Mouse (Mus musculus) ES-Bruce4 (cell line): ENCODE results near the gene Ppm1m. TPM values are rescaled to one million over a fixed set of nuclear protein-coding genes. Genes with fewer than 3 reads are reported as not detected.

ENCODE experiments used
- H3K27ac ChIP-seq: 2 replicates; pipeline ENCODE4 v1.5.1; 2012; ENCODE audit warnings: low read length, inconsistent platforms; ENCODE audit not compliant: insufficient read depth
- H3K27me3 ChIP-seq: 2 replicates; pipeline ENCODE4 v1.6.1; 2012; ENCODE audit warnings: mild to moderate bottlenecking, low read length, inconsistent platforms; ENCODE audit not compliant: control insufficient read depth, poor library complexity, insufficient read depth, severe bottlenecking
- H3K36me3 ChIP-seq: 2 replicates; pipeline ENCODE4 v1.6.1; 2012; ENCODE audit warnings: inconsistent platforms, mild to moderate bottlenecking, low read length, moderate library complexity; ENCODE audit not compliant: control insufficient read depth, poor library complexity, insufficient read depth, severe bottlenecking
- H3K4me1 ChIP-seq: one replicate; pipeline ENCODE4 v1.8.1; 2011; ENCODE audit warnings: low read length; ENCODE audit not compliant: control insufficient read depth, insufficient read depth
- H3K4me3 ChIP-seq: 2 replicates; pipeline ENCODE4 v1.5.1; 2011; ENCODE audit warnings: low read depth, mild to moderate bottlenecking, low read length
- H3K9ac ChIP-seq: 2 replicates; pipeline ENCODE4 v1.6.1; 2012; ENCODE audit warnings: low read depth, mild to moderate bottlenecking, inconsistent platforms; ENCODE audit not compliant: poor library complexity, severe bottlenecking
- H3K9me3 ChIP-seq: replicated peaks from 2 replicates; pipeline ENCODE4 v1.6.1; 2012; ENCODE audit warnings: mild to moderate bottlenecking, low read length, inconsistent platforms; ENCODE audit not compliant: control insufficient read depth, poor library complexity, insufficient read depth, severe bottlenecking
- CTCF ChIP-seq: IDR thresholded peaks from one replicate; pipeline ENCODE4 v1.8.1; 2011; ENCODE audit warnings: low read depth, low read length
- EP300 ChIP-seq: IDR thresholded peaks from 2 replicates; pipeline ENCODE4 v1.6.1; 2011; ENCODE audit warnings: low read depth, low read length; ENCODE audit not compliant: insufficient read depth
- POLR2A ChIP-seq: IDR thresholded peaks from one replicate; pipeline ENCODE4 v1.8.1; 2011; ENCODE audit warnings: low read length; ENCODE audit not compliant: insufficient read depth
- polyA plus RNA-seq: library from polyadenylated mRNA; stranded (reverse); fragments of >200 nt; gene quantifications from 2 replicates; pipeline ENCODE4 v1.2.4, GENCODE M21; 2011; ENCODE audit warnings: low read depth; ENCODE audit not compliant: missing spikeins, insufficient read depth, insufficient read length

Gene Ppm1m
- polyA plus RNA-seq, 1 experiment = 23.4 TPM

GRCm38 (mm10) chr9:106197732-106198131, 1.8 kb downstream of the Ppm1m start:
- H3K27me3 ChIP-seq = no peaks in the 10 kb centered on the region
- H3K36me3 ChIP-seq = no peaks in the 10 kb centered on the region
- no peak for TF ChIP-seq EP300
- TF ChIP-seq POLR2A = no peak
- no peak for TF ChIP-seq CTCF
- H3K4me3 ChIP-seq = no peak overlapping the region
- no peak overlapping the region for H3K27ac ChIP-seq
- no peak overlapping the region for H3K9ac ChIP-seq
- H3K4me1 ChIP-seq = no peaks in the 10 kb centered on the region
- no peaks in the 10 kb centered on the region for H3K9me3 ChIP-seq

- Histone ChIP-seq H3K27ac (no peak overlapping the region), H3K9ac (no peak overlapping the region), H3K9me3 (no peaks in the 10 kb centered on the region), H3K36me3 (no peaks in the 10 kb centered on the region), H3K27me3 (no peaks in the 10 kb centered on the region), H3K4me1 (no peaks in the 10 kb centered on the region), H3K4me3 (no peak overlapping the region)
- TF ChIP-seq CTCF (no peak), POLR2A (no peak), EP300 (no peak)
These were observed 2.3 kb downstream of the Ppm1m start for GRCm38 (mm10) chr9:106197081-106197713.

- TF ChIP-seq POLR2A = no peak
- no peak for TF ChIP-seq CTCF
- no peak for TF ChIP-seq EP300
- H3K27me3 ChIP-seq = no peaks in the 10 kb centered on the region
These were observed 3.9 kb downstream of the Ppm1m start for GRCm38 (mm10) chr9:106195693-106196092.

GRCm38 (mm10) chr9:106193930-106194807, 5.4 kb downstream of the Ppm1m start:
- Histone ChIP-seq H3K9ac (no peak overlapping the region), H3K27ac (no peak overlapping the region), H3K27me3 (no peaks in the 10 kb centered on the region), H3K4me3 (no peak overlapping the region), H3K9me3 (no peaks in the 10 kb centered on the region), H3K4me1 (peaks cover 3% of the 10 kb centered on the region), H3K36me3 (peaks cover 24% of the 10 kb centered on the region)
- TF ChIP-seq POLR2A (no peak), CTCF (no peak)

More at GRCm38 (mm10) chr9:106195693-106196092, 3.9 kb downstream of the Ppm1m start:
- Histone ChIP-seq H3K36me3 (peaks cover 9% of the 10 kb centered on the region), H3K27ac (no peak overlapping the region), H3K4me3 (no peak overlapping the region), H3K9me3 (no peaks in the 10 kb centered on the region), H3K4me1 (no peaks in the 10 kb centered on the region), H3K9ac (no peak overlapping the region)

GRCm38 (mm10) chr9:106192998-106193397, 6.5 kb downstream of the Ppm1m start:
- H3K9me3 ChIP-seq = no peaks in the 10 kb centered on the region
- no peak overlapping the region for H3K4me3 ChIP-seq
- H3K36me3 ChIP-seq = peaks cover 35% of the 10 kb centered on the region
- peaks cover 3% of the 10 kb centered on the region for H3K4me1 ChIP-seq
- TF ChIP-seq EP300 = no peak
- TF ChIP-seq POLR2A = no peak
- no peak for TF ChIP-seq CTCF
- H3K27ac ChIP-seq = no peak overlapping the region
- H3K27me3 ChIP-seq = no peaks in the 10 kb centered on the region
- no peak overlapping the region for H3K9ac ChIP-seq

- Histone ChIP-seq H3K4me3 (no peak overlapping the region), H3K9ac (no peak overlapping the region), H3K27me3 (no peaks in the 10 kb centered on the region), H3K4me1 (peaks cover 3% of the 10 kb centered on the region), H3K27ac (no peak overlapping the region), H3K9me3 (no peaks in the 10 kb centered on the region), H3K36me3 (peaks cover 45% of the 10 kb centered on the region)
- no peak for TF ChIP-seq CTCF
- TF ChIP-seq EP300 = no peak
- no peak for TF ChIP-seq POLR2A
These were observed 7.5 kb downstream of the Ppm1m start for GRCm38 (mm10) chr9:106192024-106192423.
